Mouse (Mus musculus) kidney, embryonic 15.5 days (tissue): ENCODE data around the gene Gm20605. TPM values are rescaled to one million over a fixed set of nuclear protein-coding genes. Genes with fewer than 3 reads are reported as not detected.

Source experiments
- ATAC-seq: fragments of 200-750 bp; cut with Nextera tagmentation; replicated peaks from 2 replicates; pipeline ENCODE4 v1.8.0; 2017; ENCODE audit warnings: moderate TSS enrichment; ENCODE audit not compliant: low FRiP score
- H3K27ac ChIP-seq: fragments of 300-500 bp; sonication (generic); 2 replicates; pipeline ENCODE4 v1.5.1; 2015; ENCODE audit warnings: mild to moderate bottlenecking, inconsistent platforms
- H3K27me3 ChIP-seq: fragments of 300-500 bp; sonication (generic); 2 replicates; pipeline ENCODE4 v1.6.1; 2015; ENCODE audit warnings: inconsistent platforms
- H3K36me3 ChIP-seq: fragments of 300-500 bp; sonication (generic); 2 replicates; pipeline ENCODE4 v1.6.1; 2015; ENCODE audit warnings: inconsistent platforms
- H3K4me1 ChIP-seq: fragments of 300-500 bp; sonication (generic); 2 replicates; pipeline ENCODE4 v1.6.1; 2015; ENCODE audit warnings: inconsistent platforms
- H3K4me2 ChIP-seq: fragments of 300-500 bp; sonication (generic); 2 replicates; pipeline ENCODE4 v1.6.1; 2015; ENCODE audit warnings: moderate library complexity, mild to moderate bottlenecking, inconsistent platforms
- H3K4me3 ChIP-seq: fragments of 300-500 bp; sonication (generic); replicated peaks from 2 replicates; pipeline ENCODE4 v1.5.1; 2015; ENCODE audit warnings: mild to moderate bottlenecking, inconsistent platforms
- H3K9ac ChIP-seq: fragments of 300-500 bp; sonication (generic); 2 replicates; pipeline ENCODE4 v1.6.1; 2015; ENCODE audit warnings: mild to moderate bottlenecking, inconsistent platforms
- H3K9me3 ChIP-seq: fragments of 300-500 bp; sonication (generic); replicated peaks from 2 replicates; pipeline ENCODE4 v1.6.1; 2016; ENCODE audit warnings: inconsistent platforms
- WGBS: fragments of 180-500 bp; shearing (Covaris S2); methylation state at CpG from one replicate; pipeline ENCODE4 v1.1.7; 2015; ENCODE audit warnings: mixed read lengths; 5-methylcytosine and 5-hydroxymethylcytosine counted together
- polyA plus RNA-seq: library from polyadenylated mRNA; unstranded; fragments of >200 nt; fragmentation: Nextera tagmentation; extraction: Ambion mirVana; gene quantifications from 2 replicates; pipeline ENCODE4 v1.2.1, GENCODE M21; 2015

Gm20605 gene
- polyA plus RNA-seq, 1 experiment from 2014 or later, result 13.1 TPM

GRCm38 (mm10) chr5:137683388-137684293, 54.7 kb downstream of the Gm20605 start:
- Histone ChIP-seq H3K9me3 (no peaks in the 10 kb centered on the region), H3K4me1 (peaks cover 25% of the 10 kb centered on the region), H3K9ac (peak overlapping the region; percentile 65), H3K4me2 (peak overlapping the region; percentile 95), H3K27ac (peak overlapping the region; percentile 85), H3K27me3 (peaks cover 3% of the 10 kb centered on the region; the same call in 1 of the 2 replicates), H3K36me3 (peaks cover 6% of the 10 kb centered on the region; the same call in 1 of the 2 replicates), H3K4me3 (peak overlapping the region; percentile 80)
- ATAC-seq, result peak; percentile 7
- 7% methylated on average over 28 of the region's 28 CpGs for WGBS

GRCm38 (mm10) chr5:137684294-137685123, 55.5 kb downstream of the Gm20605 start, which contains the start of gene Agfg2:
Gene Agfg2 (minus strand): TSS chr5:137684726.
- peak; percentile 98 for ATAC-seq
- under 1% methylated on average over 62 of the region's 62 CpGs for WGBS
- peaks cover 3% of the 10 kb centered on the region; the same call in 1 of the 2 replicates for H3K27me3 ChIP-seq

GRCm38 (mm10) chr5:137685653-137686052, 56.7 kb downstream of the Gm20605 start:
- peaks cover 3% of the 10 kb centered on the region; the same call in 1 of the 2 replicates for H3K27me3 ChIP-seq
- H3K9ac ChIP-seq, result no peak overlapping the region
- WGBS, result 93% methylated on average over 3 of the region's 3 CpGs
- H3K4me2 ChIP-seq, result no peak overlapping the region
- H3K4me3 ChIP-seq, result no peak overlapping the region
- H3K36me3 ChIP-seq, result peaks cover 6% of the 10 kb centered on the region; the same call in 1 of the 2 replicates
- no peak overlapping the region for H3K27ac ChIP-seq
- no peaks in the 10 kb centered on the region for H3K9me3 ChIP-seq
- peaks cover 29% of the 10 kb centered on the region for H3K4me1 ChIP-seq
- no peak for ATAC-seq

More at GRCm38 (mm10) chr5:137684294-137685123, 55.5 kb downstream of the Gm20605 start, which contains the start of gene Agfg2:
- peaks cover 25% of the 10 kb centered on the region for H3K4me1 ChIP-seq
- H3K4me2 ChIP-seq, result peak within 1 kb of the TSS; percentile 95
- H3K27ac ChIP-seq, result peak within 1 kb of the TSS; percentile 85
- no peaks in the 10 kb centered on the region for H3K9me3 ChIP-seq
- H3K36me3 ChIP-seq, result peaks cover 6% of the 10 kb centered on the region; the same call in 1 of the 2 replicates
- peak within 1 kb of the TSS; percentile 80 for H3K4me3 ChIP-seq
- peak within 1 kb of the TSS; percentile 65 for H3K9ac ChIP-seq

- no peaks in the 10 kb centered on the region for H3K9me3 ChIP-seq
- H3K9ac ChIP-seq, result no peak overlapping the region
- no peak overlapping the region for H3K4me2 ChIP-seq
- H3K4me3 ChIP-seq, result no peak overlapping the region
- peaks cover 30% of the 10 kb centered on the region for H3K4me1 ChIP-seq
- 76% methylated on average over 6 of the region's 6 CpGs for WGBS
- no peak overlapping the region for H3K27ac ChIP-seq
- ATAC-seq, result peak; percentile 30; the same call in 1 of the 2 replicates
- peaks cover 4% of the 10 kb centered on the region; the same call in 1 of the 2 replicates for H3K36me3 ChIP-seq
- H3K27me3 ChIP-seq, result peaks cover 3% of the 10 kb centered on the region; the same call in 1 of the 2 replicates
Measured at GRCm38 (mm10) chr5:137686127-137686790, 57.3 kb downstream of the Gm20605 start.

GRCm38 (mm10) chr5:137689974-137690373, 61.0 kb downstream of the Gm20605 start:
- H3K4me3 ChIP-seq, result no peak overlapping the region
- no peak for ATAC-seq
- no peak overlapping the region for H3K9ac ChIP-seq
- no peak overlapping the region for H3K4me2 ChIP-seq
- H3K27ac ChIP-seq, result no peak overlapping the region
- H3K4me1 ChIP-seq, result peaks cover 9% of the 10 kb centered on the region
- WGBS, result 75% methylated on average over 3 of the region's 3 CpGs
- no peaks in the 10 kb centered on the region for H3K36me3 ChIP-seq
- H3K27me3 ChIP-seq, result peaks cover 3% of the 10 kb centered on the region; the same call in 1 of the 2 replicates
- no peaks in the 10 kb centered on the region for H3K9me3 ChIP-seq

- H3K4me2 ChIP-seq, result no peak overlapping the region
- no peak overlapping the region; the same call in 1 of the 2 replicates for H3K27ac ChIP-seq
- peaks cover 4% of the 10 kb centered on the region for H3K4me1 ChIP-seq
- peaks cover under 1% of the 10 kb centered on the region; the same call in 1 of the 2 replicates for H3K27me3 ChIP-seq
- H3K4me3 ChIP-seq, result no peak overlapping the region
- no peaks in the 10 kb centered on the region for H3K9me3 ChIP-seq
- H3K36me3 ChIP-seq, result no peaks in the 10 kb centered on the region
- 41% methylated on average over 9 of the region's 9 CpGs for WGBS
- no peak for ATAC-seq
- no peak overlapping the region for H3K9ac ChIP-seq
Measured at GRCm38 (mm10) chr5:137690531-137690930, 61.6 kb downstream of the Gm20605 start.

- Histone ChIP-seq H3K4me2 (no peak overlapping the region), H3K9ac (no peak overlapping the region), H3K4me1 (peaks cover 4% of the 10 kb centered on the region; the same call in 1 of the 2 replicates), H3K4me3 (no peak overlapping the region), H3K27me3 (no peaks in the 10 kb centered on the region), H3K9me3 (no peaks in the 10 kb centered on the region), H3K27ac (no peak overlapping the region), H3K36me3 (no peaks in the 10 kb centered on the region)
- WGBS, result 69% methylated on average over 1 of the region's 1 CpGs
- no peak for ATAC-seq
Measured at GRCm38 (mm10) chr5:137691881-137692280, 62.9 kb downstream of the Gm20605 start.

Other genes with a start within 250 kb of the Gm20605 start
- gene Zan, start 152.1 kb upstream of the Gm20605 start, polyA plus RNA-seq, result 0.06 and 0.09 TPM in 2 replicates
- 55.9 and 57.7 TPM in 2 replicates for gene Pop7, start 126.7 kb upstream of the Gm20605 start, polyA plus RNA-seq
- gene Gigyf1, start 110.6 kb upstream of the Gm20605 start, polyA plus RNA-seq, result 13.2 and 14.7 TPM in 2 replicates
- 0.45 TPM in 1 of 2 replicates, not detected in the other for gene Epo, start 95.9 kb upstream of the Gm20605 start, polyA plus RNA-seq
- gene Gnb2, start 95.7 kb upstream of the Gm20605 start, polyA plus RNA-seq, result 337 and 348 TPM in 2 replicates
- gene Actl6b, start 75.7 kb upstream of the Gm20605 start, polyA plus RNA-seq, result 0.40 and 1.8 TPM in 2 replicates
- gene Tfr2, start 59.3 kb upstream of the Gm20605 start, polyA plus RNA-seq, result 0.42 and 0.99 TPM in 2 replicates
- 26.6 and 30.2 TPM in 2 replicates for gene Mospd3, start 28.1 kb upstream of the Gm20605 start, polyA plus RNA-seq
- gene Pcolce, start 15.4 kb upstream of the Gm20605 start, polyA plus RNA-seq, result 135 and 139 TPM in 2 replicates
- gene Fbxo24, start 173 bp upstream of the Gm20605 start, polyA plus RNA-seq, result 0.16 and 0.17 TPM in 2 replicates
- 47.4 and 50.6 TPM in 2 replicates for gene Lrch4, start 54 bp upstream of the Gm20605 start, polyA plus RNA-seq
- 8.2 and 10.5 TPM in 2 replicates for gene Sap25, start 12.2 kb downstream of the Gm20605 start, polyA plus RNA-seq
- 0.80 and 0.82 TPM in 2 replicates for gene Irs3, start 16.5 kb downstream of the Gm20605 start, polyA plus RNA-seq
- 18.9 and 23.1 TPM in 2 replicates for gene Agfg2, start 55.6 kb downstream of the Gm20605 start, polyA plus RNA-seq
- gene Nyap1, start 112.4 kb downstream of the Gm20605 start, polyA plus RNA-seq, result 1.8 and 2.1 TPM in 2 replicates
- gene Tsc22d4, start 116.6 kb downstream of the Gm20605 start, polyA plus RNA-seq, result 111 and 126 TPM in 2 replicates
- gene Ppp1r35, start 149.7 kb downstream of the Gm20605 start, polyA plus RNA-seq, result 25.9 and 33.2 TPM in 2 replicates
- gene Mepce, start 158.5 kb downstream of the Gm20605 start, polyA plus RNA-seq, result 9.2 and 10.4 TPM in 2 replicates
- 26.6 and 31.8 TPM in 2 replicates for gene Zcwpw1, start 158.6 kb downstream of the Gm20605 start, polyA plus RNA-seq
- gene Pilra, start 207.1 kb downstream of the Gm20605 start, polyA plus RNA-seq, result 1.3 and 2.4 TPM in 2 replicates
- 0.33 and 0.66 TPM in 2 replicates for gene Pilrb1, start 228.9 kb downstream of the Gm20605 start, polyA plus RNA-seq
- 0.54 and 1.1 TPM in 2 replicates for gene Pilrb2, start 242.6 kb downstream of the Gm20605 start, polyA plus RNA-seq